Mouse (Mus musculus) G1E (cell line): ENCODE results near the gene Tank. TPM values are rescaled to one million over a fixed set of nuclear protein-coding genes. Genes with fewer than 3 reads are reported as not detected.

ENCODE experiments used
- ATAC-seq: 2 replicates; pipeline ENCODE4 v1.8.0; 2016; ENCODE audit warnings: mild to moderate bottlenecking; ENCODE audit not compliant: insufficient number of reproducible peaks, poor library complexity, low FRiP score, severe bottlenecking; ENCODE audit errors: extremely low read depth
- DNase-seq: peaks from one replicate; pipeline ENCODE4 v3.0.0; 2012; ENCODE audit warnings: low spot score
- H3K27me3 ChIP-seq: 2 replicates; pipeline ENCODE4 v1.6.1; 2012; ENCODE audit warnings: mild to moderate bottlenecking, low read length, inconsistent platforms; ENCODE audit not compliant: insufficient read depth
- H3K36me3 ChIP-seq: replicated peaks from 2 replicates; pipeline ENCODE3; 2012; ENCODE audit warnings: mild to moderate bottlenecking, inconsistent platforms
- H3K4me1 ChIP-seq: 2 replicates; pipeline ENCODE4 v1.6.1; 2012; ENCODE audit warnings: low read depth, low read length, inconsistent platforms, mixed read lengths; ENCODE audit not compliant: insufficient read depth
- H3K4me3 ChIP-seq: 2 replicates; pipeline ENCODE4 v1.5.1; 2012; ENCODE audit warnings: low read depth, mild to moderate bottlenecking, inconsistent platforms, low read length, moderate library complexity, mixed read lengths
- H3K9me3 ChIP-seq: replicated peaks from 2 replicates; pipeline ENCODE4 v1.6.1; 2012; ENCODE audit warnings: inconsistent platforms
- CTCF ChIP-seq: IDR thresholded peaks from 2 replicates; pipeline ENCODE4 v1.5.1; 2012; ENCODE audit warnings: low read depth, low read length, inconsistent platforms, mixed read lengths
- GATA1 ChIP-seq: IDR thresholded peaks from 2 replicates; pipeline ENCODE4 v1.6.1; 2012; ENCODE audit warnings: borderline replicate concordance, low read length, inconsistent platforms, mixed read lengths
- GATA2 ChIP-seq: IDR thresholded peaks from 2 replicates; pipeline ENCODE4 v1.6.1; 2012; ENCODE audit warnings: low read depth, low read length, inconsistent platforms, borderline replicate concordance
- POLR2AphosphoS5 ChIP-seq: IDR thresholded peaks from 2 replicates; pipeline ENCODE4 v1.6.1; 2012; ENCODE audit warnings: low read depth, low read length, inconsistent platforms; ENCODE audit not compliant: insufficient replicate concordance
- TAL1 ChIP-seq: conservative IDR thresholded peaks from 2 replicates; pipeline ENCODE4 v1.6.1; 2012; ENCODE audit warnings: low read depth, low read length, inconsistent platforms, mixed read lengths
- polyA plus RNA-seq: library from polyadenylated mRNA; stranded (reverse); fragments of >175 nt; gene quantifications from 2 replicates; pipeline ENCODE4 v1.2.3, GENCODE M21; 2012
- total RNA-seq, 2 experiments: library from RNA; stranded (forward) in 1 of 2; stranded (reverse) in 1 of 2; fragments of 200-1000 nt in 1 of 2; fragments of >200 nt in 1 of 2; fragmentation: Nextera tagmentation in 1 of 2; gene quantifications; 2 replicates each; pipeline ENCODE4 v1.2.3; 2014 to 2017

The Tank gene
- total and polyA plus RNA-seq, 3 experiments, result 4.6 to 126 (median 102) TPM

GRCm38 (mm10) chr2:61586166-61586565, 7.8 kb downstream of the Tank start:
- Histone ChIP-seq H3K36me3 (no peaks in the 10 kb centered on the region), H3K4me3 (no peak overlapping the region), H3K27me3 (no peaks in the 10 kb centered on the region), H3K9me3 (no peaks in the 10 kb centered on the region), H3K4me1 (peaks cover 2% of the 10 kb centered on the region; the same call in 1 of the 2 replicates)
- ATAC-seq (no peak), DNase-seq (no peak)
- TF ChIP-seq GATA2 (no peak), POLR2AphosphoS5 (no peak), TAL1 (no peak), CTCF (no peak), GATA1 (no peak)

- Histone ChIP-seq H3K27me3 (no peaks in the 10 kb centered on the region), H3K36me3 (peaks cover 4% of the 10 kb centered on the region), H3K4me1 (peaks cover 18% of the 10 kb centered on the region), H3K9me3 (no peaks in the 10 kb centered on the region), H3K4me3 (no peak overlapping the region)
- TF ChIP-seq GATA2 (no peak), CTCF (no peak), TAL1 (no peak), POLR2AphosphoS5 (no peak), GATA1 (no peak)
- no peak for ATAC-seq
- no peak for DNase-seq
Measured at GRCm38 (mm10) chr2:61590751-61591150, 12.4 kb downstream of the Tank start.

- H3K9me3 ChIP-seq, result no peaks in the 10 kb centered on the region
- peaks cover 21% of the 10 kb centered on the region for H3K4me1 ChIP-seq
- DNase-seq, result peak; percentile 11
- no peak overlapping the region; the same call in 1 of the 2 replicates for H3K4me3 ChIP-seq
- TF ChIP-seq POLR2AphosphoS5 (no peak), GATA2 (no peak), CTCF (no peak), TAL1 (no peak), GATA1 (no peak)
- peaks cover 12% of the 10 kb centered on the region for H3K36me3 ChIP-seq
- no peak for ATAC-seq
- no peaks in the 10 kb centered on the region for H3K27me3 ChIP-seq
Measured at GRCm38 (mm10) chr2:61592095-61592494, 13.7 kb downstream of the Tank start.

GRCm38 (mm10) chr2:61592699-61593029, 14.3 kb downstream of the Tank start:
- Histone ChIP-seq H3K9me3 (no peaks in the 10 kb centered on the region), H3K4me3 (peak overlapping the region; percentile 96; the same call in 1 of the 2 replicates), H3K4me1 (peaks cover 24% of the 10 kb centered on the region), H3K27me3 (no peaks in the 10 kb centered on the region), H3K36me3 (peaks cover 17% of the 10 kb centered on the region)
- TF ChIP-seq GATA1 (no peak), POLR2AphosphoS5 (no peak), TAL1 (no peak), GATA2 (no peak), CTCF (no peak)
- ATAC-seq (no peak), DNase-seq (no peak)

- H3K4me3 ChIP-seq, result peak overlapping the region; percentile 96
- TF ChIP-seq GATA1 (no peak), CTCF (no peak), GATA2 (no peak), POLR2AphosphoS5 (no peak), TAL1 (no peak)
- peak; percentile 82 for DNase-seq
- no peaks in the 10 kb centered on the region for H3K27me3 ChIP-seq
- peak; percentile 90 for ATAC-seq
- no peaks in the 10 kb centered on the region for H3K9me3 ChIP-seq
- H3K36me3 ChIP-seq, result peaks cover 21% of the 10 kb centered on the region
- H3K4me1 ChIP-seq, result peaks cover 24% of the 10 kb centered on the region
Measured at GRCm38 (mm10) chr2:61593030-61593811, 14.8 kb downstream of the Tank start.

GRCm38 (mm10) chr2:61593871-61594304, 15.5 kb downstream of the Tank start:
- TF ChIP-seq GATA1 (no peak), GATA2 (no peak), TAL1 (no peak), POLR2AphosphoS5 (no peak), CTCF (no peak)
- peak overlapping the region; percentile 96 for H3K4me3 ChIP-seq
- no peak for ATAC-seq
- no peaks in the 10 kb centered on the region for H3K27me3 ChIP-seq
- peak; percentile 8 for DNase-seq
- peaks cover 24% of the 10 kb centered on the region for H3K4me1 ChIP-seq
- H3K9me3 ChIP-seq, result no peaks in the 10 kb centered on the region
- peaks cover 25% of the 10 kb centered on the region for H3K36me3 ChIP-seq
